Mouse (Mus musculus): ENCODE measurements around the gene Zscan4-ps3. TPM values are rescaled to one million over a fixed set of nuclear protein-coding genes. Genes with fewer than 3 reads are reported as not detected.
"Not testable (repeated sequence)": the region's sequence is repeated elsewhere in the genome, so short reads cannot be mapped to it uniquely, and the experiment has no call there.

Zscan4-ps3 gene
- not detected in 2 replicates for polyA plus RNA-seq (2014; fragmentation: Nextera tagmentation; extraction: Ambion mirVana)

- H3K4me3 ChIP-seq (ENCODE audit: control insufficient read depth in 1 of 2, insufficient read depth in 1 of 2, low read depth in 1 of 2, low read length in 2 of 2); H3K4me1 ChIP-seq (ENCODE audit: control insufficient read depth in 2 of 2, insufficient read depth in 2 of 2, low read length in 2 of 2); ATAC-seq (ENCODE audit: insufficient number of reproducible peaks, insufficient read depth, low FRiP score, low read depth); H3K27me3 ChIP-seq (ENCODE audit: control insufficient read depth, insufficient read depth, low read length); H3K36me3 ChIP-seq (ENCODE audit: control insufficient read depth, insufficient read depth, low read length); H3K9me3 ChIP-seq (ENCODE audit: control insufficient read depth, low read length); H3K9ac ChIP-seq (ENCODE audit: low read length); H3K27ac ChIP-seq (replicated peaks in 1 of 2; ENCODE audit: control insufficient read depth in 1 of 2, insufficient read depth in 1 of 2, low read depth in 2 of 2, low read length in 2 of 2); H3K4me2 ChIP-seq (ENCODE audit: low read length): not testable (repeated sequence)
- 69% methylated on average over 2 of the region's 2 CpGs for WGBS
These were observed at the start of gene Zscan4-ps3 for GRCm38 (mm10) chr7:11609008-11609407. Gene Zscan4-ps3 (plus strand): TSS chr7:11609308.

DNA sequence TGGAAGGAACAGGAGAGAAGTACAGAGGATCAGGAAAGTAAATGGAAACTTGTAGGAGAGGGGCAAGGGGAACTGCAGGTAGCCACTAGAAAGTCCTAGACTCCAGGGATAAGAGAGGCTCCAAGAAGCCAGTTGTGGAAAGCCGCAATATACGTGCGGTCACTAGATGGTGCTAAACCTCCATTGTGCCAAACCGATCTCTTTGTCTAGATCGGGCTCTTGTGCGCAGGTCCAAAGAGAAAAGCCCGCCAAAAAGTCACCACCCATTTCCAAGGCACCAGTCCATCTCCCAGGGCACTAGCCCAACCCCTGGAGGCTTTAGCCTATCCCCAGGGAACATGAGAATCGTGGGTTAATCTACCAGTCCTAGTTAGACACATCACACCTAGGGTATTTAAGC lies 8.0 kb downstream of the Zscan4-ps3 start:
- WGBS = 8% methylated on average over 8 of the region's 8 CpGs
- H3K9ac ChIP-seq (ENCODE audit: low read length); H3K27me3 ChIP-seq (ENCODE audit: control insufficient read depth, insufficient read depth, low read length); ATAC-seq (ENCODE audit: insufficient number of reproducible peaks, insufficient read depth, low FRiP score, low read depth); H3K4me3 ChIP-seq (ENCODE audit: control insufficient read depth in 1 of 2, insufficient read depth in 1 of 2, low read depth in 1 of 2, low read length in 2 of 2); H3K4me2 ChIP-seq (ENCODE audit: low read length); H3K36me3 ChIP-seq (ENCODE audit: control insufficient read depth, insufficient read depth, low read length); H3K4me1 ChIP-seq (ENCODE audit: control insufficient read depth in 2 of 2, insufficient read depth in 2 of 2, low read length in 2 of 2); H3K9me3 ChIP-seq (ENCODE audit: control insufficient read depth, low read length); H3K27ac ChIP-seq (replicated peaks in 1 of 2; ENCODE audit: control insufficient read depth in 1 of 2, insufficient read depth in 1 of 2, low read depth in 2 of 2, low read length in 2 of 2): not testable (repeated sequence)

Other genes with a start within 250 kb of the Zscan4-ps3 start
- gene Zscan4f, start 211.4 kb upstream of the Zscan4-ps3 start, polyA plus RNA-seq (2014; fragmentation: Nextera tagmentation; extraction: Ambion mirVana) = not detected in 2 replicates
- gene Zscan4-ps2, start 95.0 kb upstream of the Zscan4-ps3 start, polyA plus RNA-seq (2014; fragmentation: Nextera tagmentation; extraction: Ambion mirVana) = not detected in 2 replicates
- not detected in 2 replicates for gene Vmn1r72, start 70.8 kb downstream of the Zscan4-ps3 start, polyA plus RNA-seq (2014; fragmentation: Nextera tagmentation; extraction: Ambion mirVana)
- not detected in 2 replicates for gene Vmn1r73, start 121.0 kb downstream of the Zscan4-ps3 start, polyA plus RNA-seq (2014; fragmentation: Nextera tagmentation; extraction: Ambion mirVana)
- gene Vmn1r74, start 224.7 kb downstream of the Zscan4-ps3 start, polyA plus RNA-seq (2014; fragmentation: Nextera tagmentation; extraction: Ambion mirVana) = not detected in 2 replicates

Data from heart, embryonic 14.5 days (tissue).